Mouse (Mus musculus) embryonic facial prominence, embryonic 14.5 days (tissue): Measurements from ENCODE around the gene Ddrgk1. TPM values are rescaled to one million over a fixed set of nuclear protein-coding genes. Genes with fewer than 3 reads are reported as not detected.
"Not testable (repeated sequence)": the region's sequence is repeated elsewhere in the genome, so short reads cannot be mapped to it uniquely, and the experiment has no call there.

ENCODE experiments used
- ATAC-seq: fragments of 200-750 bp; cut with Nextera tagmentation; 2 replicates; pipeline ENCODE4 v1.8.0; 2017; ENCODE audit warnings: low read depth, moderate number of reproducible peaks, moderate TSS enrichment
- DNase-seq: peaks from one replicate; pipeline ENCODE4 v3.0.0-alpha.2; 2015; ENCODE audit warnings: low spot score
- H3K27ac ChIP-seq: fragments of 300-500 bp; sonication (generic); replicated peaks from 2 replicates; pipeline ENCODE4 v1.5.1; 2014; ENCODE audit warnings: low read depth, mild to moderate bottlenecking, low read length, moderate library complexity
- H3K27me3 ChIP-seq: fragments of 300-500 bp; sonication (generic); replicated peaks from 2 replicates; pipeline ENCODE4 v1.6.1; 2014; ENCODE audit warnings: low read length; ENCODE audit not compliant: control insufficient read depth, insufficient read depth
- H3K36me3 ChIP-seq: fragments of 300-500 bp; sonication (generic); 2 replicates; pipeline ENCODE4 v1.6.1; 2014; ENCODE audit warnings: low read length, mixed read lengths; ENCODE audit not compliant: control insufficient read depth, insufficient read depth
- H3K4me1 ChIP-seq: fragments of 300-500 bp; sonication (generic); 2 replicates; pipeline ENCODE4 v1.6.1; 2014; ENCODE audit warnings: antibody characterized with exemption, low read length; ENCODE audit not compliant: control insufficient read depth, insufficient read depth
- H3K4me2 ChIP-seq: fragments of 300-500 bp; sonication (generic); 2 replicates; pipeline ENCODE4 v1.6.1; 2014; ENCODE audit warnings: low read depth, mild to moderate bottlenecking, low read length, moderate library complexity, mixed read lengths
- H3K4me3 ChIP-seq: fragments of 300-500 bp; sonication (generic); 2 replicates; pipeline ENCODE4 v1.5.1; 2014; ENCODE audit warnings: low read depth, mild to moderate bottlenecking, low read length
- H3K9ac ChIP-seq: fragments of 300-500 bp; sonication (generic); 2 replicates; pipeline ENCODE4 v1.6.1; 2014; ENCODE audit warnings: low read depth, mild to moderate bottlenecking, low read length, moderate library complexity, mixed read lengths
- H3K9me3 ChIP-seq: fragments of 300-500 bp; sonication (generic); 2 replicates; pipeline ENCODE4 v1.6.1; 2016; ENCODE audit warnings: low read length; ENCODE audit not compliant: control insufficient read depth
- WGBS: fragments of 180-500 bp; shearing (Covaris S2); extraction: QIAGEN DNeasy Blood & Tissue Kit; methylation state at CpG from one replicate; pipeline ENCODE4 v1.1.7; 2014; 5-methylcytosine and 5-hydroxymethylcytosine counted together
- polyA plus RNA-seq: library from polyadenylated mRNA; unstranded; fragments of >200 nt; fragmentation: Nextera tagmentation; extraction: Ambion mirVana; gene quantifications from 2 replicates; pipeline ENCODE4 v1.2.1, GENCODE M21; 2014

The Ddrgk1 gene
- polyA plus RNA-seq, 1 experiment from 2014 or later: 55.9 TPM

- no peak overlapping the region for H3K27ac ChIP-seq
- H3K4me2 ChIP-seq: no peak overlapping the region
- DNase-seq (no peak), ATAC-seq (no peak)
- H3K4me3 ChIP-seq: no peak overlapping the region
- H3K9ac ChIP-seq: no peak overlapping the region
- H3K36me3 ChIP-seq: peaks cover 96% of the 10 kb centered on the region
- WGBS: 97% methylated on average over 10 of the region's 10 CpGs
- peaks cover 6% of the 10 kb centered on the region for H3K4me1 ChIP-seq
- no peaks in the 10 kb centered on the region for H3K9me3 ChIP-seq
- H3K27me3 ChIP-seq: no peaks in the 10 kb centered on the region
Observed at GRCm38 (mm10) chr2:130658530-130658929, 5.9 kb downstream of the Ddrgk1 start.

GRCm38 (mm10) chr2:130657541-130657940 lies 6.9 kb downstream of the Ddrgk1 start:
- Histone ChIP-seq H3K9ac (no peak overlapping the region), H3K4me2 (no peak overlapping the region), H3K9me3 (no peaks in the 10 kb centered on the region), H3K36me3 (peaks cover 100% of the 10 kb centered on the region), H3K4me3 (no peak overlapping the region), H3K4me1 (no peaks in the 10 kb centered on the region), H3K27me3 (no peaks in the 10 kb centered on the region), H3K27ac (no peak overlapping the region)
- DNase-seq (no peak), ATAC-seq (no peak)
- WGBS: 82% methylated on average over 6 of the region's 6 CpGs

GRCm38 (mm10) chr2:130656536-130656935 lies 7.9 kb downstream of the Ddrgk1 start:
- H3K36me3 ChIP-seq: peaks cover 100% of the 10 kb centered on the region
- DNase-seq: no peak
- H3K4me3 ChIP-seq: no peak overlapping the region
- ATAC-seq: no peak
- H3K9ac ChIP-seq: no peak overlapping the region
- H3K9me3 ChIP-seq: no peaks in the 10 kb centered on the region
- WGBS: 89% methylated on average over 9 of the region's 9 CpGs
- no peak overlapping the region for H3K27ac ChIP-seq
- H3K27me3 ChIP-seq: no peaks in the 10 kb centered on the region
- no peaks in the 10 kb centered on the region for H3K4me1 ChIP-seq
- no peak overlapping the region for H3K4me2 ChIP-seq

GRCm38 (mm10) chr2:130655660-130656339 lies 8.7 kb downstream of the Ddrgk1 start:
- H3K9me3 ChIP-seq: no peaks in the 10 kb centered on the region
- no peak overlapping the region for H3K4me2 ChIP-seq
- peaks cover 97% of the 10 kb centered on the region for H3K36me3 ChIP-seq
- no peak overlapping the region for H3K4me3 ChIP-seq
- 91% methylated on average over 6 of the region's 6 CpGs for WGBS
- H3K9ac ChIP-seq: no peak overlapping the region
- H3K4me1 ChIP-seq: no peaks in the 10 kb centered on the region
- no peaks in the 10 kb centered on the region for H3K27me3 ChIP-seq
- ATAC-seq (no peak), DNase-seq (no peak)
- no peak overlapping the region for H3K27ac ChIP-seq

- peaks cover 76% of the 10 kb centered on the region for H3K36me3 ChIP-seq
- H3K9ac ChIP-seq: no peak overlapping the region
- H3K27ac ChIP-seq: no peak overlapping the region
- H3K9me3 ChIP-seq: no peaks in the 10 kb centered on the region
- ATAC-seq (no peak), DNase-seq (no peak)
- H3K27me3 ChIP-seq: no peaks in the 10 kb centered on the region
- H3K4me3 ChIP-seq: no peak overlapping the region
- H3K4me1 ChIP-seq: no peaks in the 10 kb centered on the region
- no peak overlapping the region for H3K4me2 ChIP-seq
- 95% methylated on average over 1 of the region's 1 CpGs for WGBS
Observed at GRCm38 (mm10) chr2:130653760-130654159, 10.7 kb downstream of the Ddrgk1 start.

- DNase-seq: no peak
- H3K4me3 ChIP-seq: no peak overlapping the region
- 87% methylated on average over 2 of the region's 2 CpGs for WGBS
- H3K4me2 ChIP-seq: no peak overlapping the region
- no peak overlapping the region for H3K27ac ChIP-seq
- no peak for ATAC-seq
- peaks cover 72% of the 10 kb centered on the region for H3K36me3 ChIP-seq
- H3K9ac ChIP-seq: no peak overlapping the region
- H3K4me1 ChIP-seq: no peaks in the 10 kb centered on the region
- no peaks in the 10 kb centered on the region for H3K9me3 ChIP-seq
- H3K27me3 ChIP-seq: no peaks in the 10 kb centered on the region
Observed at GRCm38 (mm10) chr2:130653303-130653702, 11.2 kb downstream of the Ddrgk1 start.

- ATAC-seq, H3K27me3 ChIP-seq, H3K4me2 ChIP-seq, H3K4me3 ChIP-seq, H3K27ac ChIP-seq, DNase-seq, H3K4me1 ChIP-seq, H3K9me3 ChIP-seq, H3K9ac ChIP-seq: not testable (repeated sequence)
- peaks cover 29% of the 10 kb centered on the region for H3K36me3 ChIP-seq
- WGBS: 78% methylated on average over 6 of the region's 6 CpGs
Observed at GRCm38 (mm10) chr2:130649028-130649427, 15.4 kb downstream of the Ddrgk1 start.

GRCm38 (mm10) chr2:130645198-130645597 lies 19.3 kb downstream of the Ddrgk1 start:
- H3K9me3 ChIP-seq: no peaks in the 10 kb centered on the region
- DNase-seq (no peak), ATAC-seq (no peak)
- no peak overlapping the region for H3K27ac ChIP-seq
- no peaks in the 10 kb centered on the region for H3K27me3 ChIP-seq
- no peaks in the 10 kb centered on the region for H3K36me3 ChIP-seq
- peaks cover 9% of the 10 kb centered on the region; the same call in 1 of the 2 replicates for H3K4me1 ChIP-seq
- no peak overlapping the region for H3K9ac ChIP-seq
- 78% methylated on average over 4 of the region's 4 CpGs for WGBS
- no peak overlapping the region for H3K4me3 ChIP-seq
- H3K4me2 ChIP-seq: no peak overlapping the region
